Mouse (Mus musculus) embryonic facial prominence, embryonic 15.5 days (tissue): Measurements from ENCODE around the gene Crcp. TPM values are rescaled to one million over a fixed set of nuclear protein-coding genes. Genes with fewer than 3 reads are reported as not detected.

ENCODE experiments used
- ATAC-seq: fragments of 200-750 bp; cut with Nextera tagmentation; 2 replicates; pipeline ENCODE4 v1.8.0; 2017; ENCODE audit warnings: low read depth, moderate TSS enrichment; ENCODE audit not compliant: insufficient number of reproducible peaks, low FRiP score, low TSS enrichment
- H3K27ac ChIP-seq: fragments of 300-500 bp; sonication (generic); replicated peaks from 2 replicates; pipeline ENCODE4 v1.5.1; 2015; ENCODE audit warnings: mild to moderate bottlenecking, inconsistent platforms
- H3K27me3 ChIP-seq: fragments of 300-500 bp; sonication (generic); 2 replicates; pipeline ENCODE4 v1.6.1; 2015; ENCODE audit warnings: inconsistent platforms
- H3K36me3 ChIP-seq: fragments of 300-500 bp; sonication (generic); 2 replicates; pipeline ENCODE4 v1.6.1; 2015; ENCODE audit warnings: mild to moderate bottlenecking, inconsistent platforms
- H3K4me1 ChIP-seq: fragments of 300-500 bp; sonication (generic); 2 replicates; pipeline ENCODE4 v1.6.1; 2015; ENCODE audit warnings: inconsistent platforms
- H3K4me2 ChIP-seq: fragments of 300-500 bp; sonication (generic); replicated peaks from 2 replicates; pipeline ENCODE4 v1.6.1; 2015; ENCODE audit warnings: mild to moderate bottlenecking, inconsistent platforms
- H3K4me3 ChIP-seq: fragments of 300-500 bp; sonication (generic); replicated peaks from 2 replicates; pipeline ENCODE4 v1.5.1; 2015; ENCODE audit warnings: mild to moderate bottlenecking, inconsistent platforms
- H3K9ac ChIP-seq: fragments of 300-500 bp; sonication (generic); 2 replicates; pipeline ENCODE4 v1.6.1; 2015; ENCODE audit warnings: inconsistent platforms
- H3K9me3 ChIP-seq: fragments of 300-500 bp; sonication (generic); replicated peaks from 2 replicates; pipeline ENCODE4 v1.6.1; 2016; ENCODE audit warnings: inconsistent platforms
- WGBS: fragments of 180-500 bp; shearing (Covaris S2); methylation state at CpG from one replicate; pipeline ENCODE4 v1.1.7; 2015; 5-methylcytosine and 5-hydroxymethylcytosine counted together
- polyA plus RNA-seq: library from polyadenylated mRNA; unstranded; fragments of >200 nt; fragmentation: Nextera tagmentation; extraction: Ambion mirVana; gene quantifications from 2 replicates; pipeline ENCODE4 v1.2.1, GENCODE M21; 2015

The Crcp gene
- polyA plus RNA-seq, 1 experiment from 2014 or later = 39.4 TPM

- Histone ChIP-seq H3K27me3 (no peaks in the 10 kb centered on the region), H3K4me2 (no peak overlapping the region), H3K36me3 (no peaks in the 10 kb centered on the region), H3K9ac (no peak overlapping the region), H3K27ac (no peak overlapping the region), H3K9me3 (no peaks in the 10 kb centered on the region), H3K4me3 (no peak overlapping the region), H3K4me1 (peaks cover 19% of the 10 kb centered on the region)
- 63% methylated on average over 3 of the region's 3 CpGs for WGBS
- ATAC-seq = no peak
Measured at GRCm38 (mm10) chr5:130109348-130109747, 80.3 kb downstream of the Crcp start.

Other genes starting within 250 kb of the Crcp start
- gene Psph, start 241.8 kb upstream of the Crcp start, polyA plus RNA-seq = 30.7 and 35.3 TPM in 2 replicates
- gene Sumf2, start 182.3 kb upstream of the Crcp start, polyA plus RNA-seq = 58.5 and 63.3 TPM in 2 replicates
- gene Chchd2, start 141.8 kb upstream of the Crcp start, polyA plus RNA-seq = 806 and 868 TPM in 2 replicates
- gene Zbed5, start 133.6 kb upstream of the Crcp start, polyA plus RNA-seq = 5.8 and 5.9 TPM in 2 replicates
- 0.37 and 0.41 TPM in 2 replicates for gene Phkg1, start 130.7 kb upstream of the Crcp start, polyA plus RNA-seq
- 3.6 and 4.7 TPM in 2 replicates for gene Nupr1l, start 120.8 kb upstream of the Crcp start, polyA plus RNA-seq
- 24.8 and 24.9 TPM in 2 replicates for gene Vkorc1l1, start 87.3 kb upstream of the Crcp start, polyA plus RNA-seq
- gene Gusb, start 26.2 kb upstream of the Crcp start, polyA plus RNA-seq = 46.7 and 47.7 TPM in 2 replicates
- gene Asl, start within 50 bp of the Crcp start, polyA plus RNA-seq = 30.0 and 30.4 TPM in 2 replicates
- 99.2 and 111 TPM in 2 replicates for gene Tpst1, start 44.0 kb downstream of the Crcp start, polyA plus RNA-seq
- 6.1 and 7.4 TPM in 2 replicates for gene Kctd7, start 115.6 kb downstream of the Crcp start, polyA plus RNA-seq
- 30.1 and 32.6 TPM in 2 replicates for gene Rabgef1, start 142.5 kb downstream of the Crcp start, polyA plus RNA-seq
- gene Tmem248, start 187.8 kb downstream of the Crcp start, polyA plus RNA-seq = 31.5 and 35.3 TPM in 2 replicates
- gene Sbds, start 226.2 kb downstream of the Crcp start, polyA plus RNA-seq = 67.4 and 68.1 TPM in 2 replicates
- 21.7 and 25.0 TPM in 2 replicates for gene Tyw1, start 226.3 kb downstream of the Crcp start, polyA plus RNA-seq